Mouse (Mus musculus) spleen, adult 2 months (tissue): ENCODE data around the gene Dnajc15.

Experiments
- CTCF ChIP-seq: fragments of 200-500 bp; IDR thresholded peaks from 2 replicates; pipeline ENCODE4 v1.5.1; 2011; ENCODE audit warnings: mild to moderate bottlenecking, inconsistent platforms; ENCODE audit not compliant: insufficient read depth, insufficient read length, insufficient replicate concordance; ENCODE audit errors: extremely low read depth
- POLR2A ChIP-seq: fragments of 200-500 bp; IDR thresholded peaks from 2 replicates; pipeline ENCODE4 v1.6.1; 2011; ENCODE audit warnings: low read depth, low read length, inconsistent platforms

DNA sequence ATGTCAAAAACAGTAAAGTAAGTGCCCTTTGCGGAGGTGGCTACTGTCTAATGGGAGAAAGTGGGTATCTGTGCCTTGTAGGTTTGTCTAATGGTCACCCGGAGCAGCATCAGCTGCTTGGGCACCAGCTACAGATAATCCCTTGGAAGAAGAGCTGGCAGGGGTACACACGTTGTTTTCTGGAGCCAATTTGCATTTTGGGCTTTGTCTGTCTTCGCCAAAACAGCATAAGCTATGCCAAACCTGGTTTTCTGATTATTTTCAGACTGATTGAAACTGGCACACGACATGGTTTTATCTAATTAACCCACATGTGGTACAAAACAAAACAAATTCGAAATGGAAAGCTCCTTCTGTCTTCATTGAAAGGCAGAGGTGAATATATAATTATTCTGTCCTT is 7.7 kb upstream of the Dnajc15 start:
- TF ChIP-seq CTCF (no peak), POLR2A (no peak)
